Mouse (Mus musculus): ENCODE measurements around the gene Dnajb14.
"Not testable (repeated sequence)": the region's sequence is repeated elsewhere in the genome, so short reads cannot be mapped to it uniquely, and the experiment has no call there.

The Dnajb14 gene

DNA sequence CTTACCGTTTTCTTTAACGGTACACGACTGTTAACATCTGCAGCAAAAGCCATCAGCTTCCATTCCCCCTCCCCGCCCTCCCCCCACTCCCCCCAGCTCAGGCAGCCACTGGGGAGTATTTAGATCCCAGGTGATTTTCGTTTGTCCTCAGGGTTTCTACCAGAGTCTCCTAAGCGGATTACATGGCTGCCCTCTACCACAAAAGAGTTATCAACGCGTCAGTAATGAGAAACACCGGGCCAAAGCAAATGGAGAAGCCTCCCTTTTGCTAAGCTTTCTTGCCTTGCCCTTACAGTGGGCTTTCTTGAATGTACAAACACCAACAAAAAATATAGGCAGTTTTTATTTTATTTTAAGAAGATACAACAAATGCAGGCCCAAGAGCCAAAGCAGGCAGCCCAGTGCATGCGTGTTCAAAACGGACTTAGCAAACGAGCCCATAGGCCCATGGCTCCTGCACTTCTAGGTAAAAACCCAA, 50.3 kb downstream of the Dnajb14 start:
- DNase-seq (ENCODE audit: low spot score in 2 of 2) = no peak

DNA sequence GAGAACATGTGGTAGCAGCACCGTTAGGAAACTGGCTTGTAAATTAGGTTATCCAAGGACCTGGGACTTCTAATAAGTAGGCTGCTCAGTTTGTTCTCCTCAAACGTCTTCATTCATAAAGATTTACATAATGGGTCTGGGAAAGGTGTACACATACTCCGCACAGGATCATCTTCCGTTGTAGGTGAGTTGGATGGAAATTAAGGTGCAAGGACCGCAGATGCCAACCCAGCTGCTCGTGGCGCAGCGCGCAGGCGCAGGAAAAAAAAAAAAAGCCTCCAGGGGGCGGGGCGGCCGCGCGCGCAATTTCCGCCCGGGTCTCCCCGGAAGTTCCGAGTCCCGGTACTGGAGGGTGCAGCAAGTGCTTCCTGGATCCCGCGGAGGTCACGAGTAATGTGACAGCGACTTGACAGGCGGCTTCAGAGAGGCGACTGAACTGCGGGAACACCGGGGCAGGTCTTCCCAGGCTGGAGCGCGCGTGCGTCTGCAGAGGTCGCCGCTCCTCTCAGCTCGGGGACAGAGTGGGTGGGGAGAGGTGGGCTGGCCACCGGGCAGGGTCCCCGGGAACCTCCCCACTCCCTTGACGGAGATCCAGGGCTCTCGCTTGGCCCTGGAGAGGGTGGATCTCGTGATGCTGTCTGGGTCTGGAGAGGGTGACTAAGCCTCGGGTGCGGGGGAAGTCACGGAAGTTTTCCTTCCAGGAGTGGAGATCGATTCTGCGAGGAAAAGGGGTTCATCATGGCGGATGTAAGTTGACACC, 50.9 kb downstream of the Dnajb14 start, which contains the start of gene Lamtor3:
TSS of gene Lamtor3 (plus strand) at position 335 of the 760 bp plus-strand sequence.
- peak; percentile 60 to 82 for DNase-seq (ENCODE audit: low spot score in 2 of 2)

DNA sequence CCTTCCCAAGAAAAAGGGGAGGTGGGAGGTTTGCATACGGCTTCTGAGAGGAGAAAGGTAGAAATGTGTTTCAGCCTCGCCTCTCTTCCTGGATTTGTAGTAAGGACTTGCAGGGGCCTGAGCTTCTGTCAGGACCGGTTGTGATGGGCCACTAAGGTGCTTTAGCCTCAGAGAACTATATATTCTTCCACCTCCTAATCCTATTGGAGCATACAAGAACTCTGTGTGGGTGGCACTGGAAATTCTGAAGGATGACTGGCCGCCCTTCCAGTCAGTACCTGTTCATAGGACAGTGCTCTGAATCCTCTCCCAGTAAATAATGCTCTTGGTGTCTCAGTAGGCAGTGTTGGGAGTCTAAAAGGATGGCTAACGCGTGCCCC, 51.4 kb downstream of the Dnajb14 start:
- no peak for DNase-seq (ENCODE audit: low spot score in 2 of 2)

- DNase-seq (ENCODE audit: low spot score in 2 of 2) = no peak
These were observed 51.9 kb downstream of the Dnajb14 start for GRCm38 (mm10) chr3:137919398-137919797.

DNA sequence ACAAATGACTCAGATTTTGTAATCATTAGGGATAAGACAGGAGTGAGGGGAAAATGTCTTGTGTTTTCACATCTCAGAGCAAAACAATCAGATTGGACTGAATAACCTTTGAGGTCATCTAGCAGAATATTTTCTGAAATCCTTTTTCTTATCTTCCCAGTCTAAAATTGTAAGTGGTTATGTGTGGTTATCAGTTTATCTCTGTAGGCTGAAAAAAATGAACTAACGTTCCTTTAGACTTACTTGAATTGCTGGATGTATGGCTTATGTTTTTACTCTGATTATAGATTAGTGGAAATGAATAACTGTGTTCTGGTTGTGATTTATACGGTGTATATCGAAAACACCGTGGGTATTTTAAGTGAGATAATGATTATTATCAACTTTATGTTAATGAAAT, 53.1 kb downstream of the Dnajb14 start:
- DNase-seq (ENCODE audit: low spot score in 2 of 2) = no peak

- DNase-seq (ENCODE audit: low spot score in 2 of 2) = no peak
These were observed 59.5 kb downstream of the Dnajb14 start for GRCm38 (mm10) chr3:137927010-137927409.

- no peak for DNase-seq (ENCODE audit: low spot score in 2 of 2)
These were observed 62.5 kb downstream of the Dnajb14 start for GRCm38 (mm10) chr3:137929940-137930339.

DNA sequence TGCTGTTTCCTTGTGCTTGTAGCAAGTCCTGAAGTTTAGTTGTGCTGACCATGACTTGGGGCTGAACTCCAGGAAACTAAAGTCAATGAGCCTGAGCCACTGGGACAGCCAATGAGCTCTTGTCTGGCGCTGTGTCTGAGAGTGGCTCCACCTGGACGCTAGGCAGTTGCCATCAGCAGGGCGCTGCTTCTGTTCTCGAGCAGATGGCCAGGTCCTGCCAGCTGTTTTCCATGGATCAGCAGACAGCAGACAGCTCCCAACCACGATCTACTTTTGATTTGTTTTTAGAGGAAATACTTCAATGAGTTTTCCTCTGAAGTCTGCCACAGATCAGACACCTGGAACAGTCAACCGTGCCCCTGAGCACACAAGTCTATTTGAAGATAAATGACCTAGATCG, 65.3 kb downstream of the Dnajb14 start:
- no peak for DNase-seq (ENCODE audit: low spot score in 2 of 2)

DNA sequence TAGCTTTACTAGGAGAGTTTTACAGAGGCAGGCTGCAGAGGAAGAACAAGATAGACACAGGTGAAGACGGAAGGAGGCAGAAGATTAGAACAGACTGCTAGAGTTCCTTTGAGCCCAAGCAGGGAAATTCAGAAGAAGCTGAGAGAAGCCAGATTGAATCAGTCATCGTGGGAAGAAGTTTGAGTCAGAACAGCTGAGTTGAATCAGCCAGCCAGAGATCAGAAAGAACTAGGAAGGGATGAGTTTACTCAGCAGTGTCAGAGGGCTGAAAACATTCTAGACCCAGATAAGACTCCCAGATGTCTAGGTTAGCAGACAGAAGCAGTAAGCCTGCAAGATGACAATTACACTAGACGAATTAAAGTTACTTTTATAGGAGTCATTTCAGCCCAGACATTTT, 66.5 kb downstream of the Dnajb14 start:
- no peak for DNase-seq (ENCODE audit: low spot score in 2 of 2)

DNA sequence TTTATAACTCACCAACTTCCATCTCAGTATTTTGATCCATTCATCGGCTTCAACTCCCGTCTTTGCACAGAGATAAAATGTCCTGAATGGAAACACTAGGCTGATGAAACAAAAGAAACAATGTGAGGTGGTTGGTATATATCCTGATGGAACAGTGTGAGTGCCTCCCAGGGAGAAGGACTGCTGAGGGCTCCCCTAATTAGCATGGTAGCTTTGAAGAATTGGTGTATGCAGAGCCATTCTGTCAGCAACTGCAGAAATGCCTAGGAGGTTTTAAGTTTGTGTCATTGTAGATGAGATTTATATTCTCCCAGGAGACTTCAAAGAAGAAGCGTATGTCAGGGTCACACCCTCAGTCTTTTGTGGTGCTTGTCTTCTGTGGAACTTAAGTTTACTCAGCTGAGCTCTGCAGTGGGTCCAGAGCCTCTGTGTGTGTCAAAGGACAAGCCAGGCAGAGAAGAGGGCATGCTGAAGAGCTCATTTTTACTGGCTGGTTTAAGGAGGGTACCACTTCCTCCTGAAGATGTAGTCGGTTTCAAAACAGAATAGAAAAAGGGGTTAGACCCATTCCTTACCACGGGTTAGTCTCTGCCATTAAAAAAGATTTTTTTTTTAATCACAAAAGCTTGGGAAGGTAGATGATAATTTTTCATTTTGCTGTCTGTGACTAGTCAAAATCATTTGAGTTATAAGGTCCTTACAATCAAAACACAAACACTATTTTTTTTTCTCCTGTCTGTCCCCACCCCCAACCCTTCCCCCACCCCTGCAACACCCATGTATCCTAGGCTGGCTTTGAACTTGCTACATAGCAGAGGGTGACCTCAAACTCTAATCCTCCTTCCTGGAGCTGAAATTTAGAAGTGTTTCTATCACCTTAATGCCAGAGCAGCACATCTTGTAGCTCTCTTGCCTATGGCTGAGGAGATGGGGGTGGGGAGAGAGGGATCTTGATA, 68.4 kb downstream of the Dnajb14 start:
- no peak for DNase-seq (ENCODE audit: low spot score in 2 of 2)

DNA sequence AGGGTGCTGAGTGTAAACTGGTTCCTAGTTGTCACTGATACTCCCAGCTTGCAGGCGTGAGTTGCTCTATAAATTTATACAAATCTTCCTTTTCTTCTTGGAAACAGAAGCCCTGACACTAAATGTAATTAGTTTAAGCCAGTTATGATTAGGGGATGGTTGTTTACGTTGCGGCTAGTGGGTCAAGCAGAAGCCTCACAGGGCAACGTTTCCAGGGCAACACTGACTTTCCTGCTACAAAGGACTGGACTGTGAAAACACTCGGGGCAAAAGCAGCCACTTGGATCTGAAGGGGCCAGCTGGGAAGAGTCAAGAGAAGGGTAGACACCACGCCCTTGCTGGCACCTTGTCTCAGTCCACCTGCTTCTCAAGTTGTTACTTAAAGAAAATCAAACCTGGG, 69.1 kb downstream of the Dnajb14 start:
- DNase-seq (ENCODE audit: low spot score in 2 of 2) = no peak

DNA sequence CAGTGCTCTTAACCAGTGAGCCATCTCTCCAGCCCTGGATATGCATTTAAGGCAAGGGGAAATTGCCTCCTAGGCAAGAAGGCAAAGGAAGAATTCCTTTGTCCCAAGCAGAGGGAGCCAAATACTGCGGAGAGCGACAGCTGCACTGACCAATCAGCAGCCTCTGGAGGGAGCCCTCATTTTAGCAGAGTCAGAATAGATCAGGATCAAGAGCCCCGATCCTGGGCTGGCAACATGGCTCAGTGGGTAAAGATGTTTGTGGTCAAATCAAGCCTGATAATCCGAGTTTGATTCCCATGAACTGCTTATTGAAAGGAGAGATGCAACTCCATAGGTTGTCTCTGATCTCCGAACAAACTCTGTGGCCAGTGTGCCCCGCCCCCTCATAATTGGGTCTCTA, 71.1 kb downstream of the Dnajb14 start:
- no peak for DNase-seq (ENCODE audit: low spot score in 2 of 2)

- peak in 1 of 2 experiments; percentile 34 for DNase-seq (ENCODE audit: low spot score in 2 of 2)
These were observed 73.3 kb downstream of the Dnajb14 start for GRCm38 (mm10) chr3:137940757-137941156.

GRCm38 (mm10) chr3:137941555-137941954, 74.1 kb downstream of the Dnajb14 start:
- DNase-seq (ENCODE audit: low spot score in 2 of 2) = no peak

DNA sequence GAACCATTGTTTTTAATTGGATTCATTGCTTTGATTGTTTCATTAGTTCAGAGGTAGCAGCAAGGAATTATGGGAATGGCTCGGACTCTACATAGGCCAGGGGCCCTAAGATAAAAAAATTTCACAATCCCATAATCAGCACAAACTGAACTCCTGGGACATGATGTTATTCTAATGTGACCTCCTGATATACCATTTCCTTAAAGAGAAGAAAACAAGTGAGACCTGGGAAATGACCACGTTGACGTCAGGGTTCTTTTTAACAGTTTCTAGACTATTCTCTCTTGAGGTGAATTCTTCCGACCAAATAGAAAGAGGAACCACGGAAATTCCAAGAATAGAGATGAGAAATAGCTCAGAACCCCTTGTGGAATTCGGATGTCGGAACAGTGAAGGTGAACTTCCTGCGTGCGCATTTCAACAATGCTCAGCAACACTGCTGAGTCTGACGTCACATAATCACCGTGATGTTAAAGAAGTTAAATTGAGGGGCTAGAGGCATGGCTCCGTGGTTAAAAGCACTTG, 74.7 kb downstream of the Dnajb14 start:
- DNase-seq (ENCODE audit: low spot score in 2 of 2) = no peak

- DNase-seq (ENCODE audit: low spot score in 2 of 2) = no peak
These were observed 76.3 kb downstream of the Dnajb14 start for GRCm38 (mm10) chr3:137943737-137944154.

GRCm38 (mm10) chr3:137946827-137947226, 79.4 kb downstream of the Dnajb14 start:
- DNase-seq (ENCODE audit: low spot score in 2 of 2) = no peak

DNA sequence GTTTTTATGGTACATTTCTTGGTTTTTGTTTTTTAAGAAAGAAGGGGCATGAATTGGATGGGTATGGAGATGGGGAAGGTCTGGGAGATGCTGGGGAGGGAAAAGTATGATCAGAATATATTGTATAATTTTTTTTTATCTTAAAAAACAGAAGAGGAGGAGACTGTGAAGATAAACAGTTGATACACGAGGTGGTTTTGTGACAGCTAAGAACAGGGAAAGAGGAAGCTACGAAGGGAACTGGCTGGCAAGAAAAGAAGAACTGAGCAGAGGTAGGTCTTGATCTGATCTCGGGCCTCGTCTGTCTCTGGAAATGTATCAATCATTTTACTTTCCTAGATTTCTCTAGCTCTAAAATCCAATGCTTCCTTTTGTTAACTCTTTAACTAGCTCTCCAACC, 80.0 kb downstream of the Dnajb14 start:
- no peak for DNase-seq (ENCODE audit: low spot score in 2 of 2)

- no peak for DNase-seq (ENCODE audit: low spot score in 2 of 2)
These were observed 82.9 kb downstream of the Dnajb14 start for GRCm38 (mm10) chr3:137950191-137950885.

GRCm38 (mm10) chr3:137951302-137951701, 83.8 kb downstream of the Dnajb14 start:
- DNase-seq (ENCODE audit: low spot score in 2 of 2) = not testable (repeated sequence)

GRCm38 (mm10) chr3:137951819-137952218, 84.3 kb downstream of the Dnajb14 start:
- DNase-seq (ENCODE audit: low spot score in 2 of 2) = no peak

All from urinary bladder, adult 18-20 months (tissue).